Mouse (Mus musculus) megakaryocyte, adult 5-6 weeks (primary cell): ENCODE data around the gene Mroh2a. TPM values are rescaled to one million over a fixed set of nuclear protein-coding genes. Genes with fewer than 3 reads are reported as not detected.
A peak's percentile ranks its signal among the peaks of the same experiment; 100 is the strongest.

Source experiments
- ATAC-seq: 2 replicates; pipeline ENCODE4 v1.8.0; 2016; ENCODE audit warnings: mild to moderate bottlenecking, inconsistent platforms; ENCODE audit not compliant: poor library complexity, severe bottlenecking
- total RNA-seq, 2 experiments: library from RNA; stranded (forward) in 1 of 2; stranded (reverse) in 1 of 2; fragments of 153-499, 151-499 nt in 1 of 2; fragments of 221-1000, 200-1000 nt in 1 of 2; gene quantifications; 2 replicates each; pipeline versions ENCODE4 v1.2.3 to v1.2.4; 2015 to 2017

Gene Mroh2a
- total RNA-seq, 2 experiments from 2014 or later = 0.37 to 0.47 TPM

DNA sequence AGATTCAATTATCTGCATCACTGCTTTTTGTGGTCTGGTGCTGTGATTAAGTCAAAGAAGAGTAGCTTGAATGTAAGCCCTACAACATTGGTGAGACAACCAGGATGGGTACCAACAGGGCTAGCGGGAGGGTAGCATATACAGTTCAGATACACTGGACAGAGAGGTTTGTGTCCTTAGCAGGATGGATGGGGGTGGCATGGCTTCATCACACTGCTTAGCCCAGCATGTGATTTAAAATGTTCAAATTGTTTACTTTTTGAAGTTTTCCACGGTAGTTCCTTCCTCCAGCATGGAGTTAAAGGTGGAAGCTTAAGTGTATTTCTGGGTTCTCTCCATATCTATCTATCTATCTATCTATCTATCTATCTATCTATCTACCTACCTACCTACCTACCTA lies 62.4 kb downstream of the Mroh2a start:
- ATAC-seq = no peak

- peak; percentile 48 for ATAC-seq
These were observed 63.1 kb downstream of the Mroh2a start for GRCm38 (mm10) chr1:88289917-88290316.

GRCm38 (mm10) chr1:88290511-88290910 lies 63.7 kb downstream of the Mroh2a start:
- no peak for ATAC-seq

DNA sequence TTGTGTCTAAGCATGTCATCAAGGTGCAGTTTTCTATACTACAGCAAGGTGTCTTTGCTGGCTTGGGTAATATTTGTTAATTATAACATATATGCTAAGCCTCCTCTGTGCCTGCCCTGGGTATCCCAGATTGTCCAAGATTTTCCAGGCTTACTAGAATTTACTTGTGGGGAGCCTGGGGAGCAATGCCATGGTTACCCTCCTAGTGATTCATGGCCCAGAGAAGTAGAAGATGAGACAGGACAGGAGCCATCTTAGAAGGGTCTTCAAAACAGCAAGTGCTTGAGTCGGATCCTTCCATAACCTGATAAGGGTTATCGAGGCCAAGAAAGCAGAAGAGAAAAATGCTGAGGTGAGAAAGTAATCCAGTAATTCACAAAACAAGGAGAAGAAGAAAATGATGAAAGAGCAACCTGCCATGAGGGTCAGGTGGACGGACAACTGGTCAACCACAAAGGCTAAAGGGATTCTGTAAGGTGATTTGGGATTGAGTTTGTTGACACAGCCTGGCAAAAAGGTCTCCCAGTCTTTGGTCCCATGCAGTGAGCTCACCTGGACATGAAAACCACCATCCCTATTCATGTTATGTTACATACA lies 64.7 kb downstream of the Mroh2a start:
- ATAC-seq = no peak

- no peak for ATAC-seq
These were observed 65.3 kb downstream of the Mroh2a start for GRCm38 (mm10) chr1:88292057-88292456.

- ATAC-seq = no peak
These were observed 67.9 kb downstream of the Mroh2a start for GRCm38 (mm10) chr1:88294650-88295049.

- no peak for ATAC-seq
These were observed 69.6 kb downstream of the Mroh2a start for GRCm38 (mm10) chr1:88296171-88296920.

DNA sequence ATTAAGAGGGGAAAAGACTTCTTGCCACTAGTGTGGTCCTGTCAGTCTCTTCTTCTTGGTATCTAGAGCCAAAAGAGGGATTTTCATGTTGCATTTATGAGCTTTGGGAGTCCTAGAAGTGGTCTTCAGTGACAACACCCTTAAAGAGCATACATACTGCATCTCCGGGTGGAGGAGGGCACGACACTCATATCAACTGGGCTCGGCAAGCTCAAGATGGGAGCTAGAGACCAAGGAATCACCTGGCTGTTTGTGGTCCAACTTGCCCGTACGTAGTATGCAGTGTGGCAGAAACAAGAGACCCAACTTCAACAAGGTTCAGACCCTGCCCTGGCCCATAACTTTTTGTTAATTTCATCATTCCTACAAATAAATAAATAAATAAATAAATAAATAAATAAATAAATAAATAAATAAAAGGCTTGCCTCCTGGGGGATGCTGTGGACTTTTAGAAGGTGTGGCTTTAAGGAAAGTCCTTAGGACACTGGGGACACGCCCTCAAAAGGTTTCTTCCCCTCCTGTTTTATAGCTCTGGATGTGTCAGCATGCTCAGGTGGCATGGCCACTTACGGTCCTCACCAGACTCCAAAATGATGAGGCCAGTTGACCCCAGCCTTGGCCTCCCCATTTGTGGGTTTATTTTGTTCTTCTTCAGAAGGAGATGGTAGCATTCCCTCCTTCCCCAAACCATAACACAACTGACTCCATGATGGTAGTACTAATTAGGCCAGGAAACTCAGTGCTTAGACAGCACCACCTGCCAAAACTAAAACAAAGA lies 70.9 kb downstream of the Mroh2a start:
- no peak for ATAC-seq

DNA sequence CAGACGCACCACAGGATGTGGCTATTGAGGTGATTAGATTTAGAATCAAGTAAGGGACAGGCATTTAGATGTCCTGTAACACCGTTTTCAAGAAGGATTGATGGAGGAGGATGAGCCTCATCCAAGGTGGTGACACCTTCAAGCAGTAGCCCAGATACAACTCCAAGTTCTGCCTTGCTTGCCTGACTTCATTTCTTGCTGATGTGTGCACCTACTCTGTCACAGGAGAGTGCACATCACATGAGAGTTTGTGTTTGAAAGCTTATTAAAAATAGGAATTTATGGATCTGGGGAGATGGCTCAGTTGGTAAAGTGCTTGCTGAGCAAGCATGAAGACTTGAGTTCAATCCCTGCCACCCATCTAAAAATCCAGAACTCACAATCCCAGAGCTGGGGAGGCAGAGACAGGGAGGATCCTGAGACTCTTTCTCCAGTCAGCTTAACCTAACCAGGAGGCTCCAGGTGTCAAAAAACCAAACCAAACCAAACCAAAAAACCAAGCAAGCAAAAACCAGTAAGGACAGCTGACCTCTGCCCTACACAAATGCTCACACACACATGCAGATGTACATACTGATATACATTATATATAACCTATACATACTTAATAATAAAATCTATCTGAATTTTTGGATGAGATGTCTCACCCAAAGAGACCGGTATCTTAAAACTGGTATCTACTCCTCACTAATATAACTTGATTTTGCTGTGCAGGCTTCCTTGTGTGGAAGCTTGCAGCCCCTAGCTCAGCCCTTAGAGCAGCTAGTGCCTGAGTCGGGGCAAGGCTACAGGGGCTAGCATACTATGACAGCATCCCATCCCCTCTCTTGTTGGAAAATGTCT lies 72.1 kb downstream of the Mroh2a start:
- ATAC-seq = no peak

DNA sequence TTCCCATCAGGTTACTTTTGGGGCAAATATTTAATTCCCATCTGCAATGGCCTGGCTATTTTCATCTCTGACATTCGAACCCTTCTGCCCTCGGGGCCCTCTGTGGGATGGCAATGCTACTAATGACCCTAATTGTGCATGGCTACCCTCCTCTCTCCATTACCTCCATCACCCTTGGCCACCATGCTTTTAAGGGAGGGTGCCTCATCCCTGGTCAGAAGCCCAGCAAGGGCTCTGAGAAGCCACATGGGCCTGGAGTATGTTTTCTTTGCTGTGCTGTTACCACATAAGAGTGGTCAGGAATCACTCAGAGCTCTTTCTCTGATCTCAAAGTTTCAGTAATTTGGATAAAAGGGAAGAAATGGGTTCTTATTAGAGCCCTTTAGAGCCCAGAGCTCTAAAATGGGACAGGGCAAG lies 72.8 kb downstream of the Mroh2a start:
- no peak for ATAC-seq

DNA sequence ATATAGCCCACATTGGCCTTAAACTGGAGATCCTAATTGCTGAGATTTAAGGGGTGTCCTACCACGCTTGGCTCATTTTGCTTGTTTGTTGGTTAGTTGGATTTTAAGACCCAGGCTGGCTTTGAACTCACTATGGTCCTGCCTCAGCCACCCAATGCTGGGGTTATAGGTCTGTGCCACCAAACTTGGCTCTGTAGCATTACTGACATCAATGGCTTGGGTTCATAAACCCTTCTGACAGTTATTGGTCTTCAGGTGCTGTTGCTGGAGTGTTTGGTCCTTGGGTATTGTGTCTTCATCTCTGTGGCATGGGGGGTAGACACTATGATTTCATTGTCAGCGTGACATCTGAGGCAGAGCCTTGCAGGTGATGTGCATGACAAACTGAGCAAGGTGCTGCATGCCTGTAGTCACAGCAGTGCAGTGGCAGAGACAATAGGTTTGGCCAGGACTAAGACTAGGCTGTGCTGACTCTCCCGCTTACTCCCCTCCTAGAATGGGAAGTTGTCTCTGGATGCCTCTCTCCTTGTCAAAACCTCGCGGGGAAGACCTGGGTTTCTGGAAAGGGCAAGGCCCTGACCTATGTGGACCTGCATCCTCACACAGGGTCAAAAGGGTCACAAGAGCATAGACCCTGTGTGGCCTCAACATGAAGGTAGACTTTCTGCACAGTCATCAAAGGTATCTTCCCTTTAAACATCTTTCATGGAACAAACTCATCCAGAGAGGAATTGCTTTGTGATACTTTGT lies 73.7 kb downstream of the Mroh2a start:
- ATAC-seq = no peak

- peak; percentile 29; the same call in 1 of the 2 replicates for ATAC-seq
These were observed 74.6 kb downstream of the Mroh2a start for GRCm38 (mm10) chr1:88301121-88302014.

- ATAC-seq = no peak
These were observed 75.4 kb downstream of the Mroh2a start for GRCm38 (mm10) chr1:88302057-88302740.

DNA sequence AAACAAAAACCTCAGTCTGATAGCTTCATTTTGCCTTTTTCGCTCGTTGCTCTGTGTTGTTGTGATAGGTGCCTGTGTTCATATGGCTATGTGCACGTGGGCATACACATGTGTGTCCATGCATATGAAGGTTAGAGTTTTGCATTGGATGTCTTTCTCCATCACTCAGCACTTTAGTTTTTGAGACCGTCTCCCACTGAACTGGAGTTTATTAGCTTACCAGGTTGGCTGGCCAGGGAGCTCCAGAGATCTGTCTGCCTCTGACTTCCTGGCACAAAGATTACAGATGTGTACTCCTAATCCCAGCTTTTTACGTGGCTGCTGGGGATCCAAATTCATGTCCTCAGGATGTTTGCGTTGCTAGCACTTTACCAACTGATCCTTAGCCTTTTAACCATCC lies 77.0 kb downstream of the Mroh2a start:
- no peak for ATAC-seq

- no peak for ATAC-seq
These were observed 77.6 kb downstream of the Mroh2a start for GRCm38 (mm10) chr1:88304261-88304985.

DNA sequence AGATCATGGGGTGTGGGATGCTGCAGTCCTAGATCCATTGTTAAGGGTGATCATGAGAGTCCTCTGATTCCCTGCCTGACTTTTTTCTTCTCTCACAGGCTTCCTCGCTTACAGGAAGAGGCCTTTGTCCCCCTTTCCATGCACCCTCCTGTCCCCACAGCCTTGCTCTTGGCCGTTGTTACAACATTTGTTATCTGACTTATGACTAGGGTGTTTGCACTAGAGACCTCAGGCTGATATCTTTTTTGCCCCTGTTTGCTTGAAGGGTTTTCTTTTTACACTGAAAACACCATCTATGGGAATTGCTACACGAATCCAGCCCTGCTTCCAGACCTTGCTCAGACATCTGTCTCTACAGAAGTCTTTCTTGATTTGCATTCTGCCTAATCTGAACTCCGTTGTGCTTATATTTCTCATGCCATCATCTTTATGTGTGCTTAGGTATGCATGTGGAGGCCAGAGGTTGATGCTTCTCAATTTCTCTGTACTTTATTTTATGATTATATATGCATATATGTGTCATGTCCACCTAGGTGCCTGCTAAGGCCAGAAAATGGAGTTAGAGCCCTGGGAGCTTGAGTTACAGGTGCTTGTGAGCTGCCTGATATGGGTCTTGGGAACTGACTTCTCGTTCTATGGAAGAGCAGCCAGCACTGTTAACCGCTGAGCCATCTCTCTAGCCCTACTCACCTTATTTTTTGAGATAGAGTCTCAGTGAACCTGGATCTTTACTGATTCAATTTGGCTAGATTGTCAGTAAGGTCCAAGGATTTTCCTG lies 78.4 kb downstream of the Mroh2a start:
- ATAC-seq = no peak

- ATAC-seq = no peak
These were observed 79.8 kb downstream of the Mroh2a start for GRCm38 (mm10) chr1:88306543-88306942.
